ENCODE assay signal across 8 mouse cellular contexts in genomic region chr7:126883731-126884181, GRCm38 (mm10). TPM values are rescaled to one million over a fixed set of nuclear protein-coding genes. Genes with fewer than 3 reads are reported as not detected.
DNase-seq lines count a peak whose midpoint lies in the region; ATAC-seq and TF ChIP-seq lines count a peak whose summit lies in the region.

No protein-coding gene starts in this region.

- TF ChIP-seq EP300 in heart, adult 2 months (IDR thresholded peaks at IDR 0.05; ENCODE audit: insufficient read depth, low read depth, low read length), result no peak

- peaks cover 4% of the 10 kb centered on the region for H3K4me1 ChIP-seq in heart, adult 2 months (ENCODE audit: control insufficient read depth, insufficient read depth, low read length)
- peaks cover 37% of the 10 kb centered on the region for H3K4me1 ChIP-seq in forebrain, embryonic 12.5 days
- peaks cover 4% of the 10 kb centered on the region for H3K4me1 ChIP-seq in kidney, postnatal 0 days (replicated peaks; ENCODE audit: insufficient read depth, low read length)
- H3K4me1 ChIP-seq in midbrain, postnatal 0 days (ENCODE audit: insufficient read depth, low read length), result peaks cover 9% of the 10 kb centered on the region

- WGBS in heart, adult 2 months, result under 1% methylated on average over 15 of the region's 15 CpGs
- under 1% methylated on average over 15 of the region's 15 CpGs for WGBS in forebrain, embryonic 12.5 days
- 0% methylated on average over 15 of the region's 15 CpGs for WGBS in kidney, postnatal 0 days
- WGBS in midbrain, postnatal 0 days, result 0% methylated on average over 15 of the region's 15 CpGs

- H3K36me3 ChIP-seq in heart, adult 2 months (ENCODE audit: control insufficient read depth, insufficient read depth, low read length), result peaks cover 17% of the 10 kb centered on the region
- peaks cover 18% of the 10 kb centered on the region for H3K36me3 ChIP-seq in forebrain, embryonic 12.5 days (replicated peaks)
- peaks cover 17% of the 10 kb centered on the region for H3K36me3 ChIP-seq in kidney, postnatal 0 days (ENCODE audit: insufficient read depth, low read length)
- H3K36me3 ChIP-seq in midbrain, postnatal 0 days (ENCODE audit: insufficient read depth, low read length), result peaks cover 16% of the 10 kb centered on the region

- peak overlapping the region; percentile 94 for H3K4me3 ChIP-seq in heart, adult 2 months
- H3K4me3 ChIP-seq in forebrain, embryonic 12.5 days (replicated peaks), result peak overlapping the region; percentile 78
- peak overlapping the region; percentile 80 for H3K4me3 ChIP-seq in kidney, postnatal 0 days (replicated peaks; ENCODE audit: low read depth, low read length)
- peak overlapping the region; percentile 74 for H3K4me3 ChIP-seq in midbrain, postnatal 0 days (ENCODE audit: low read depth, low read length)

- peak overlapping the region; percentile 92 for H3K27ac ChIP-seq in heart, adult 2 months
- H3K27ac ChIP-seq in forebrain, embryonic 12.5 days, result peak overlapping the region; percentile 95
- H3K27ac ChIP-seq in kidney, postnatal 0 days, result peak overlapping the region; percentile 96
- peak overlapping the region; percentile 90 for H3K27ac ChIP-seq in midbrain, postnatal 0 days (ENCODE audit: low read depth, low read length)

- 0 out of 2 replicates have a peak, but pooled peaks have one; percentile 32 for TF ChIP-seq POLR2A in heart, adult 2 months (IDR thresholded peaks at IDR 0.05; ENCODE audit: insufficient read depth, low read depth, low read length)

- H3K9ac ChIP-seq in heart, adult 2 months (ENCODE audit: low read depth, low read length), result peak overlapping the region; percentile 75
- H3K9ac ChIP-seq in forebrain, embryonic 12.5 days, result peak overlapping the region; percentile 94
- H3K9ac ChIP-seq in kidney, postnatal 0 days (ENCODE audit: low read depth, low read length), result peak overlapping the region; percentile 85
- peak overlapping the region; percentile 84 for H3K9ac ChIP-seq in midbrain, postnatal 0 days (replicated peaks; ENCODE audit: low read length, poor library complexity, severe bottlenecking)

- peak in 1 of 2 experiments; percentile 66 for DNase-seq in heart, adult 2 months
- DNase-seq in heart, adult 8-10 months (ENCODE audit: low spot score), result no peak
- peak; percentile 22 for DNase-seq in MN1 (ENCODE audit: low spot score)
- peak; percentile 19 for DNase-seq in kidney, postnatal 0 days (ENCODE audit: low spot score)
- peak; percentile 15 for DNase-seq in midbrain, postnatal 0 days (ENCODE audit: low spot score)
- DNase-seq in ovary, postnatal 36 days (ENCODE audit: low spot score), result no peak
- DNase-seq in urinary bladder, postnatal 10 days (ENCODE audit: low spot score), result no peak

- TF ChIP-seq CTCF in heart, adult 2 months (IDR thresholded peaks at IDR 0.05), result no peak
- no peak for TF ChIP-seq CTCF in kidney, postnatal 0 days (IDR thresholded peaks at IDR 0.05; ENCODE audit: low read depth)
- no peak; the same call in 1 of the 2 replicates for TF ChIP-seq CTCF in midbrain, postnatal 0 days (IDR thresholded peaks at IDR 0.05)

- no peaks in the 10 kb centered on the region for H3K27me3 ChIP-seq in heart, adult 2 months (ENCODE audit: control insufficient read depth, insufficient read depth, low read length)
- H3K27me3 ChIP-seq in forebrain, embryonic 12.5 days, result no peaks in the 10 kb centered on the region
- no peaks in the 10 kb centered on the region for H3K27me3 ChIP-seq in kidney, postnatal 0 days (ENCODE audit: insufficient read depth, low read length)
- no peaks in the 10 kb centered on the region for H3K27me3 ChIP-seq in midbrain, postnatal 0 days (ENCODE audit: insufficient read depth, low read length)

- intact Hi-C loops in heart, adult 2 months (cut with DNase I), result loop anchor here (1.0 to 5.0 kb wide), 2 partner anchors 22 to 144 kb away; partner anchors contain the start of genes Hirip3 and Maz

- H3K4me2 ChIP-seq in forebrain, embryonic 12.5 days, result peak overlapping the region; percentile 99
- peak overlapping the region; percentile 99 for H3K4me2 ChIP-seq in kidney, postnatal 0 days (ENCODE audit: low read length)
- H3K4me2 ChIP-seq in midbrain, postnatal 0 days (ENCODE audit: low read depth, low read length, poor library complexity, severe bottlenecking), result peak overlapping the region; percentile 99

- ATAC-seq in forebrain, embryonic 12.5 days (ENCODE audit: low FRiP score), result no peak
- ATAC-seq in kidney, postnatal 0 days (replicated peaks; ENCODE audit: low FRiP score, low read depth), result no peak
- no peak; the same call in 1 of the 2 replicates for ATAC-seq in midbrain, postnatal 0 days (ENCODE audit: low FRiP score)

- peaks cover 6% of the 10 kb centered on the region for H3K79me2 ChIP-seq in heart, adult 2 months (replicated peaks; ENCODE audit: control insufficient read depth, insufficient read depth, low read length)

- H3K9me3 ChIP-seq in forebrain, embryonic 12.5 days, result no peaks in the 10 kb centered on the region
- H3K9me3 ChIP-seq in kidney, postnatal 0 days (replicated peaks; ENCODE audit: low read length), result no peaks in the 10 kb centered on the region
- no peaks in the 10 kb centered on the region for H3K9me3 ChIP-seq in midbrain, postnatal 0 days (ENCODE audit: low read length)

RNA-seq across cellular contexts. Expression of gene Taok2, which starts 0.7 kb away (rescaled TPM):
- total RNA-seq in heart, adult 2 months (2021), result 10 to 100 TPM; 37.4 to 39.8 TPM
- 43.1 and 44.7 TPM in 2 replicates for polyA plus RNA-seq in heart, adult 2 months (2012; rRNA removed)
- total RNA-seq in heart, adult 8-10 months (2022), result 10 to 100 TPM; 35.8 to 40.4 (median 38.5) TPM
- polyA plus RNA-seq in forebrain, embryonic 12.5 days (2016; fragmentation: Nextera tagmentation; extraction: Ambion mirVana), result 60.9 and 65.4 TPM in 2 replicates
- polyA plus RNA-seq in kidney, postnatal 0 days (2015; fragmentation: Nextera tagmentation; extraction: Ambion mirVana), result 26.2 and 30.0 TPM in 2 replicates
- 143 and 160 TPM in 2 replicates for total RNA-seq in midbrain, postnatal 0 days (2014; rRNA removed)
- polyA plus RNA-seq in midbrain, postnatal 0 days (2015; fragmentation: Nextera tagmentation; extraction: Ambion mirVana), result 45.3 and 47.3 TPM in 2 replicates

RNA-seq across cellular contexts. Expression of gene Ino80e, which starts 21.6 kb away (rescaled TPM):
- 10 to 100 TPM; 16.8 to 18.3 TPM for total RNA-seq in heart, adult 2 months (2021)
- polyA plus RNA-seq in heart, adult 2 months (2012; rRNA removed), result 25.9 and 29.6 TPM in 2 replicates
- total RNA-seq in heart, adult 8-10 months (2022), result 10 to 100 TPM; 18.3 to 23.9 (median 21.3) TPM
- polyA plus RNA-seq in forebrain, embryonic 12.5 days (2016; fragmentation: Nextera tagmentation; extraction: Ambion mirVana), result 96.5 and 108 TPM in 2 replicates
- polyA plus RNA-seq in kidney, postnatal 0 days (2015; fragmentation: Nextera tagmentation; extraction: Ambion mirVana), result 67.1 and 68.7 TPM in 2 replicates
- total RNA-seq in midbrain, postnatal 0 days (2014; rRNA removed), result 55.0 and 60.3 TPM in 2 replicates
- 87.8 and 93.5 TPM in 2 replicates for polyA plus RNA-seq in midbrain, postnatal 0 days (2015; fragmentation: Nextera tagmentation; extraction: Ambion mirVana)

RNA-seq across cellular contexts. Expression of gene Hirip3, which starts 22.0 kb away (rescaled TPM):
- total RNA-seq in heart, adult 2 months (2021), result 1 to 10 TPM; 5.7 to 6.3 TPM
- 3.6 and 4.4 TPM in 2 replicates for polyA plus RNA-seq in heart, adult 2 months (2012; rRNA removed)
- total RNA-seq in heart, adult 8-10 months (2022), result 1 to 10 TPM; 4.8 to 9.6 (median 6.4) TPM
- 53.3 TPM in 2 replicates for polyA plus RNA-seq in forebrain, embryonic 12.5 days (2016; fragmentation: Nextera tagmentation; extraction: Ambion mirVana)
- polyA plus RNA-seq in kidney, postnatal 0 days (2015; fragmentation: Nextera tagmentation; extraction: Ambion mirVana), result 16.3 and 20.5 TPM in 2 replicates
- 6.6 and 10.0 TPM in 2 replicates for total RNA-seq in midbrain, postnatal 0 days (2014; rRNA removed)
- 12.2 and 16.3 TPM in 2 replicates for polyA plus RNA-seq in midbrain, postnatal 0 days (2015; fragmentation: Nextera tagmentation; extraction: Ambion mirVana)

RNA-seq across cellular contexts. Expression of gene Doc2a, which starts 36.5 kb away (rescaled TPM):
- not detected for total RNA-seq in heart, adult 2 months (2021)
- polyA plus RNA-seq in heart, adult 2 months (2012; rRNA removed), result not detected in 2 replicates
- total RNA-seq in heart, adult 8-10 months (2022), result not detected
- polyA plus RNA-seq in forebrain, embryonic 12.5 days (2016; fragmentation: Nextera tagmentation; extraction: Ambion mirVana), result 5.5 and 6.6 TPM in 2 replicates
- polyA plus RNA-seq in kidney, postnatal 0 days (2015; fragmentation: Nextera tagmentation; extraction: Ambion mirVana), result 7.6 and 7.7 TPM in 2 replicates
- total RNA-seq in midbrain, postnatal 0 days (2014; rRNA removed), result 53.8 and 64.1 TPM in 2 replicates
- polyA plus RNA-seq in midbrain, postnatal 0 days (2015; fragmentation: Nextera tagmentation; extraction: Ambion mirVana), result 36.3 and 41.2 TPM in 2 replicates

RNA-seq across cellular contexts. Expression of gene Tmem219, which starts 39.0 kb away (rescaled TPM):
- total RNA-seq in heart, adult 2 months (2021), result 10 to 100 TPM in 1 of 2 experiments, 1 to 10 TPM in 1; 8.6 to 12.0 TPM
- 27.1 and 33.6 TPM in 2 replicates for polyA plus RNA-seq in heart, adult 2 months (2012; rRNA removed)
- total RNA-seq in heart, adult 8-10 months (2022), result 10 to 100 TPM; 10.3 to 13.1 (median 12.6) TPM
- polyA plus RNA-seq in forebrain, embryonic 12.5 days (2016; fragmentation: Nextera tagmentation; extraction: Ambion mirVana), result 23.0 and 25.3 TPM in 2 replicates
- polyA plus RNA-seq in kidney, postnatal 0 days (2015; fragmentation: Nextera tagmentation; extraction: Ambion mirVana), result 48.6 and 51.9 TPM in 2 replicates
- 22.8 and 24.7 TPM in 2 replicates for total RNA-seq in midbrain, postnatal 0 days (2014; rRNA removed)
- 36.4 and 38.2 TPM in 2 replicates for polyA plus RNA-seq in midbrain, postnatal 0 days (2015; fragmentation: Nextera tagmentation; extraction: Ambion mirVana)

Comparison
In these comparisons a context has a peak if more than half of its experiments do, and no peak if none do; other contexts are left out.
1. DNase-seq: peak in MN1 (single experiment), kidney, postnatal 0 days (single experiment) and midbrain, postnatal 0 days (single experiment); none in heart, adult 8-10 months (single experiment), ovary, postnatal 36 days (single experiment) and urinary bladder, postnatal 10 days (single experiment).
2. Peak in every context shown above with its lines, with median percentiles within 50 percentile points of each other: H3K27ac ChIP-seq, H3K4me3 ChIP-seq, H3K9ac ChIP-seq and H3K4me2 ChIP-seq.